Mouse (Mus musculus): ENCODE data around the gene Gdf3.
"Not testable (repeated sequence)": the region's sequence is repeated elsewhere in the genome, so short reads cannot be mapped to it uniquely, and the experiment has no call there.

Gdf3 gene

GRCm38 (mm10) chr6:122605483-122605882 is 4.4 kb downstream of the Gdf3 start:
- DNase-seq (ENCODE audit: low spot score), result peak; percentile 30

- no peak for DNase-seq (ENCODE audit: low spot score)
These were observed 5.6 kb downstream of the Gdf3 start for GRCm38 (mm10) chr6:122604260-122604659.

DNA sequence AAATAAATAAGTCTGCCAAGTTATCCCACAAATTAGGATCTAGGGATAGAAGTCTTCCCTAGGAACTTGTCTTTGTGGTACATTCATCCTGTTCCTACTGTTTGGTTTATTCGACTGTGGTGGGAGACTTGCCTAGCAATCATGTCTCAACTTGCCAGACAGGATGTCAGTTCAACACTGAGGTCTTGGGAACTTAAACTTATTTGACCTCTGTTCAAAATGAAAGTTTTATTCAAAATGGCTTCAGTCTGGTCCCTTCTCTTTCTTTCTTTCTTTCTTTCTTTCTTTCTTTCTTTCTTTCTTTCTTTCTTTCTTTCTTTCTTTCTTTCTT is 6.9 kb downstream of the Gdf3 start:
- no peak for DNase-seq (ENCODE audit: low spot score)

DNA sequence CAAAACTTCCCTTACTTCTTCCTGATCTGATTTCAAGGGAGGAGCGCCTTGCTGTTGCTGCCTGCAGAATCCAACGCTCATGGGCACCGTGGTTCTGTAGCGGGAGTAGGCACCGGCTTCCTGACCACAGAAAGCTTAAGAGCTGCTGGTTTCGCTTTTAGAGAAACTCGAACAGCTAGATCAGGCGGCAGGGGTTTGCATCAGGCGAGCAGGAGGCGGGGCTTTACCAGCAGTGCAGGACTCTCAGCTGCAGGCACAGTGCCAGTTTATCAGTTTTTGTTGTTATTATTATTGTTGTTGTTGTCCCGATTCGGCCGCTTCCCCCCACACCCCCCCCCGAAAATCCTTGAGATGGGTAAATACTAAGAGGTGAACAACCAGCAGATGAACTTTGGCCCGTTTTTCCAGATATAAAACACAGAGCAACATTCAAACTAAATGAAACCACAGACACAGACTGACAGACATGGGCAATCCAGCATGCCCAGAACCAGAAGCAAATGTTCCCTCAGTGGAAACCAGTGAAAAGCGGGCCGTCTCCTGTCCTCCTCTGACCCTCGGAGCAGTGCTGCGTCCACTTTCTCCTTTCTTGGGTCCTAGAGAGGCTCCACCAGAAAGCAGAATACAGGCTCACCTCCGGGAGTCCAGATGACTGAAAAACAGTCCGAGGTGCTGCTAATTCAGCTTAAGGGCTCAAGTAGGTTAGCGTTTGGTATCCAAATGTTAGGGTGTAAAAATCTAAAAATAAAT is 7.5 kb downstream of the Gdf3 start, which contains the start of gene Apobec1:
Apobec1 (minus strand) TSS at position 203 of the 750 bp plus-strand sequence.
- peak; percentile 87 for DNase-seq (ENCODE audit: low spot score)

DNA sequence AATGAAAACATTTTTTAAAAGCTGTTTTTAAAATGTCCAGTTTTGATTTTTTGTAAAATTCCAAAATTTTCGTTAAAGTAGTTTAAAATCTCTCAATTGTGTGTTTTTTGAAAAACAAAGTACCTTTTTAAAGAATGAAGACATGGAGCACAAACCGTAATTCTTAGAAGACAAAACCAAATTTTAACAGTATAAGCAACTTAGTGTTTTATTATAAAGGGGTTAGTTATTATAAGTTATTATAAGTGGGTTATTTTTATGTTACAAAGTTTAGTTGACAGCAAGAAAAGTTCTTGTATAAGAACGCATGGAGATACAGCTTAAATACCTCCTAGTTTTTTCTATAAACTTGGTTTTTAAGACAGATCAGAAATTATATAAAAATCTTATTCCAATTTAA is 8.3 kb downstream of the Gdf3 start:
- DNase-seq (ENCODE audit: low spot score), result no peak

DNA sequence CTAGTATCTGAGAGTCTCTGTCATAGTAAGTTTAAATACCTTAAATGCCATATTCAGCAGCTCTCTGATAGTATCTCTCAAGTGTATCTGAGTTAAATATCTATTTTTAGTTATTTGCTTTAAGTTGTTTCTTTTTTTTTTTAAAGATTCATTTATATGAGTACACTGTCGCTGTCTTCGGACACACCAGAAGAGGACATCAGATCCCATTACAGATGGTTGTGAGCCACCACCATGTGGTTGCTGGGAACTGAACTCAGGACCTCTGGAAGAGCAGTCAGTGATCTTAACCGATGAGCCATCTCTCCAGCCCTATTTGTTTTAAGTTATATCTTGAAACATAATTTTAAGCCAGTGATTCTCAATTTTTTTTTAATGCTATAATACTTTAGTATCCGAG is 8.9 kb downstream of the Gdf3 start:
- no peak for DNase-seq (ENCODE audit: low spot score)

- no peak for DNase-seq (ENCODE audit: low spot score)
These were observed 9.7 kb downstream of the Gdf3 start for GRCm38 (mm10) chr6:122600066-122600646.

DNA sequence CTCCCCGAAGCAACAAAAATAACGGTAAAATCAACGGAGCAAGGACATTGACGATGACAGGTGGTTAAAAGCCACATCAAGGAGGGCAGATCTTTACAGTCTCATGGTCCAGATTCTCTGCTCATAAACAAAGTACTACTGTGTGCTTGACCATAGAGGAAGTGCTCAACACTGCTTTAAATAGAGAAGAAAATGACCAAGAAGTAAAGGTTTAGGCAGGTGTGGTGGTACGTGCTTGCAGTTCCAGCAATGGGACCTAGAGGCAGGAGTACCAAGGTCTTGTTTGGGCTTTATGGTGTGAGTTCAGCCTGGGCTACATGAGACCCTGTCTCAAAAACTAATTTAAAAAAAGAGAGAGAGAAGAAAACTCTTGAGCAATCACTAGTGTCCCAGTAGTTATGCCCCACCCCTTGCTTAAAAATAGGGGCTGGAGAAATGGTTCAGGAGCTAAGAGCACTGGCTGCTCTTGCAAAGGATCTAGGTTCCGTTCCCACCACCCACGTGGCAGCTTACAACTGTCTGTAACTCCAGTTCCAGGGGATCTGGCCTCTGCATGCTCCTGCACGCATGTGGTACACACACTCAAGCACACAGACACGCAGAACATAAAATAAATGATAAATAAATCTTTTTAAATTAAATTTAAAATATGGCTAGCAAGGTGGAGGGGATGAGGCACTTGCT is 10.7 kb downstream of the Gdf3 start:
- no peak for DNase-seq (ENCODE audit: low spot score)

GRCm38 (mm10) chr6:122598436-122598835 is 11.5 kb downstream of the Gdf3 start:
- no peak for DNase-seq (ENCODE audit: low spot score)

DNA sequence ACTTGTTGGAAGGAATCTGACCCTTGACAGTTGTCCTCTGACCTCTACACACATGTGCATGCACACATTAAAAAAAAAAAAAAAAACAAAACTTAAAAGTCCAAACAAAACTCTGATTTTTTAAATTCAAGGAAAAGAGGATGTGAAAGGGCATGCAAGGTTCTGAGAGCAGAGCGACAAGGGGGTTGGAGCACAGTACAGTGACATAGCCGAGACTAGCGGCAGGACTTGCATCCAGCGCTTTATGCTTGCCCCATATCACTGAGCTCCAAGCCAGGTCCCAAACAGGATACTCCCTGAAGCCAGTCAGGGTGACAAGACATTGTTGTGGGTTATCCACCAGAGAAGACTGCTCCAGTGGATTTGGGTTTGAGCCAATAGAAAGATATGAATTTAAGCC is 11.9 kb downstream of the Gdf3 start:
- no peak for DNase-seq (ENCODE audit: low spot score)

- no peak for DNase-seq (ENCODE audit: low spot score)
These were observed 13.3 kb downstream of the Gdf3 start for GRCm38 (mm10) chr6:122596608-122597007.

- peak; percentile 10 for DNase-seq (ENCODE audit: low spot score)
These were observed 14.2 kb downstream of the Gdf3 start for GRCm38 (mm10) chr6:122595637-122596036.

- no peak for DNase-seq (ENCODE audit: low spot score)
These were observed 17.0 kb downstream of the Gdf3 start for GRCm38 (mm10) chr6:122592905-122593304.

DNA sequence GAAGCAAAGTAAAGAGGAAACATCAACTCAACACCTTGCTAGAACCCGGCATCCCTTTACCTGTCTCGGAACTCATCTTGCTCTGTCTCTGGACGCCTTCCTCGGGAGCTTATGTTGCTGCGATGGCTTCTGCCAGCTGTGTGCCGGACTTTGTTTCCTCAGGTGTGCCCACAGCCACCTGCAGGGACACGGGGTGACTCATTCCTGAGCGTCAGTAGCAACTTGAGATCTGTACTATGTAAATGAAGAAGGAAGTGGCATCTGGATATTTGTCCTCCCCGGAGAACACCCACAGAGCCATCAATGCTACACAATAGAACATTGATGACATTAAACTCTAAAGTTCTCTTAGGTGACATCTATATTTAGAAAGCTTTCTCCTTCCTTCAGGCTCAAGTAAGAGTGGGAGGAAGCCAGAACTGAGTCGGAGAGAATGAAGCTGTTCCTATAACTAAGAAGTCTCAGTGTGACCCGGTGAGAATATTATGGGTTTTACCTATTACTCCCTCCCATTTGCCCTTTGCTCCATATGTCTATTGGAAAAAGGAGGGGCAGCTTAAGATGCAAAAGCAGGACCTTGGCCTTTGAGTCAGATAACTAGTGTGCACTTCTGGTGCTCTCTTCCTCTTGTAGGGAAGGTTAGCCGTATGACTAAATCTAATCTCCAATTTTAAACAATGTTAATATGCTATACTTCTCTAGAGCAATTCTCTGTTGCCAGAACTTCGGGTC is 18.7 kb downstream of the Gdf3 start:
- no peak for DNase-seq (ENCODE audit: low spot score)

DNA sequence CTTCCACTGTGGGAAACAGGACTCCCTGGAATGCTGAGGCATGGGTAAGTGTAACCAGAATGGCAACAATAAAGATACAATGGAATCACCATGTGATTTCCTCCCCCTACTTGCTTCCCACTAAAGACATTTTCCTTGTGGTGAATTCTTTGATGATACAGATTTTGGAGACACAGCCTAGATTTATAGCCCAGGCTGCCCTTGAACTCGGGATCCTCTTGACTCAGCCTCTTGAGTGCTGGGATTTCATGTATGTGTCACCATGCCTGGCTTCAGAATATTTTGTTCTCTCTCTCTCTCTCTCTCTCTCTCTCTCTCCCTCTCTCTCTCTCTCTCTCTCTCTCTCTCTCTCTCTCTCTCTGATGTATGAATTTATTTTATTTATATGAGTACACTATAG is 30.8 kb downstream of the Gdf3 start:
- no peak for DNase-seq (ENCODE audit: low spot score)

DNA sequence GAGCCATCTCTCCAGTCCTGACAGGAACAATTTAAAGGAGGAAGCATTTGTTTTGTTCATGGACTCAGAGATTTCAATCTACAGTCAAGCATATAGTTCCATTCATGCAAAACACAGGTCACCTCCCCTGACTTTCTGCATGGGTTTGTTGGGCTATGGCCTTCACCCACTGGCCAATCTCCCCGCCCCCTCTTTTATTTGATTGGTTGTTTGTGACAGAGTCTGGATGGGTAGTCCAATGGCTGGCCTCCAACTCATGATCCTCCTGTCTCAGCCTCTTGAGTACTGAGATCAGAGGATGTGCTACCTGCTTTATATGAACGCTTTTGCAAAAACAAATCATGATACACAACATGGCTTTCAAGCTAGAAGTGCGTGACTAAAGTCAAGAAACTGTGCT is 32.9 kb downstream of the Gdf3 start:
- DNase-seq (ENCODE audit: low spot score), result no peak

DNA sequence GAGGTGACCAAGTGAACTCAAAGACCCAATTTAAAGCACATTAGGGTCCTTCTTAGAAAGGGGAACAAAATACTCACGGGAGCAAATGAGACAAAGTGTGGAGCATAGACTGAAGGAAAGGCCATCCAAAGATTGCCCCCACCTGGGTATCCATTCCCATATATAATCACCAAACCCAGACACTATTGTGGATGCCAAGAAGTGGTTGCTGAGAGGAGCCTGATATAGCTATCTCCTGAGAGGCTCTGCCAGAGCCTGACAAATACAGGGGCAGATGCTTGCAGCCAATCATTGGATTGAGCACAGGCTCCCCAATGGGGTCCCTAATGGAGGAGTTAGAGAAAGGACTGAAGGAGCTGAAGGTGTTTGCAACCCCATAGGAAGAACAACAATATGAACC is 34.9 kb downstream of the Gdf3 start:
- not testable (repeated sequence) for DNase-seq (ENCODE audit: low spot score)

DNA sequence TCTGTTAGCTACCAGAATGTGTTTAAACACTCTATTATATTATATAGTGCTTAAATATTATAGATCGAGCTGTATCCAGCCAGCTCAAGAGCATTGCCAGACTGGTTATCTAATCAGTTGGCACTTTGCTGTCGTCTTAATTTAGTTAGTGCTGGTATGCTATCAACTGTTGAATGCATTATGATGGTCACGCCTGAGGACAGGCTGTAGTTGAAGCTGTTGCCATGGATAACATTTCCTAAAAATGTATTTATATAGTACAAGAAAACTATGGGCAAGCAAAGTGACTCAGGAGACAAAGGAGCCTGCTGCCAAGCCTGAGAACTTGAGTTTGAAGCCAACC is 38.3 kb downstream of the Gdf3 start:
- DNase-seq (ENCODE audit: low spot score), result no peak

DNA sequence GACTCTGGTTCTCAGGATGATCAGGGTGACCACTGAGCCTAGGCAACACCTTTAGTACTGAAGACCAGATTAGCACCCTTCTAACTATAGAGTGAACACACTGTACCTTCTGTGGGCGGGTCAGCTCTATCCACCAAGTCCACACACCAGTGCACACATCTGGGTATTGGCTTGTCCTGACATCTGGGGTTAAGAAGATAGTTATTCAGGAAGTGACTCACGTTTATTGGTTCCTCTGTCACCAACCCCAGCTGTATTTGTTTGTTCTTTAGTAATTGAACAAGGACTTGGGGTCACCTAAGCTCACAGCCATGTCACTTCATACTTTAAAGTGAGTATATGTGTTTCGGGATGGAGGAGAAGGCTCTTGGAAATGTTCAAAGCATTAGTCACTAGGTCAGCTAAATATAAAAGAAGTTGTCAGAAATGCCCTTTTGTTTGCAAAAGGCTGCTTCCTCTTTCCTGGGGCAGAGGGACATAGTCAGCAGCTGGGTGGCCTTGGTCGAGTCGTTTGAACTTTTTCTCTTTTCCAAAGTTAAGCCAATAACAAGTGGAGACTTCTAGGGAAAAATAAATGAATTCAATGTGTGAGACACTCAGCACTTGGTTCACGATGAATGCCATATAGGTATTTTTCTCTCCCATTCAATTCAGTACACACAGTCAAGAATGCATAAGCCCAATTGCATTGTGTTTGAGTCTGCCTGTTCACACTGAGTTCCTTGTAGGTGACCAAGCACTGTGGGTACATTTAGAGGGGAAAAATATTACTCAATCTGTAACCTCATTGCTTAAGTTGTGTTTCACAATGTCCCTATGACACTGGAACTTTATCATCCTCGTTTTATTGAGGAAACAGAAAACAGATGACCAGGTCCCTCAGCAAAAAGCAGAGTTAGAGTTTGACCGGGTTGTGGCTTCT is 38.9 kb downstream of the Gdf3 start:
- DNase-seq (ENCODE audit: low spot score), result no peak

DNA sequence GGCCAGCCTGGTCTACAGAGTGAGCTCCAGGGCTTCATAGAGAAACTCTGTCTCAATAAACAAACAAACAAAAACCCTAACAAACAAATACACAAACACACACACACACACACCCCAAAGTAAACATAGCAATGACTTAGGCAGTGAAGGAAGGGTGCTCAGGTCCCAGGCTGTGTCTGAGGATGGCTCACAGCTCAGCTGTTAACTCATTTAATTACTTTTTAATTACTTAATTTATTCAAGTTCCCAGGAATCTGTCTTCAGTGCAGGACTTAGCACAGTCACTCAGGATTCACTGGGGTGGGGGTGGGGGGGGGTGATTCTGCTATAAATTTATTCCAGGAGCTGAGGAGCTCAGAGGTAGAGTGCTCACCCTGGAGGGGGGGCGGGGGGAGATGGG is 40.1 kb downstream of the Gdf3 start:
- no peak for DNase-seq (ENCODE audit: low spot score)

GRCm38 (mm10) chr6:122569113-122569512 is 40.8 kb downstream of the Gdf3 start:
- no peak for DNase-seq (ENCODE audit: low spot score)
